Mouse (Mus musculus) CH12.LX (cell line): Measurements from ENCODE around the gene Slc25a28.

Experiments used
- POLR2A ChIP-seq: IDR thresholded peaks from 2 replicates; pipeline ENCODE4 v1.6.1; 2011; ENCODE audit warnings: low read depth, mild to moderate bottlenecking, improper control_type of control experiment, low read length
- RCOR1 ChIP-seq: conservative IDR thresholded peaks from 2 replicates; pipeline ENCODE4 v1.6.1; 2012; ENCODE audit warnings: low read depth, mild to moderate bottlenecking, inconsistent platforms, low read length, improper control_type of control experiment
- SIN3A ChIP-seq: IDR thresholded peaks from 2 replicates; pipeline ENCODE4 v1.6.1; 2012; ENCODE audit warnings: low read length, improper control_type of control experiment, inconsistent platforms

GRCm38 (mm10) chr19:43679474-43679981 lies 4.8 kb upstream of the Slc25a28 start:
- no peak for TF ChIP-seq RCOR1
- no peak for TF ChIP-seq SIN3A
- no peak for TF ChIP-seq POLR2A
